Mouse (Mus musculus) limb, embryonic 14.5 days (tissue): ENCODE results near the gene Grem1. TPM values are rescaled to one million over a fixed set of nuclear protein-coding genes. Genes with fewer than 3 reads are reported as not detected.
A peak's percentile ranks its signal among the peaks of the same experiment; 100 is the strongest.

Source experiments
- ATAC-seq: fragments of 200-750 bp; cut with Nextera tagmentation; 2 replicates; pipeline ENCODE4 v1.8.0; 2017; ENCODE audit warnings: low read depth, moderate number of reproducible peaks, moderate TSS enrichment; ENCODE audit not compliant: low FRiP score
- DNase-seq: peaks from one replicate; pipeline ENCODE4 v3.0.0-alpha.2; 2015; ENCODE audit warnings: low spot score
- H3K27ac ChIP-seq: fragments of 300-500 bp; sonication (generic); replicated peaks from 2 replicates; pipeline ENCODE4 v1.5.1; 2014; ENCODE audit warnings: low read depth, mild to moderate bottlenecking, low read length, moderate library complexity, mixed read lengths
- H3K27me3 ChIP-seq: fragments of 300-500 bp; sonication (generic); 2 replicates; pipeline ENCODE4 v1.6.1; 2014; ENCODE audit warnings: low read length, mixed read lengths; ENCODE audit not compliant: control insufficient read depth, insufficient read depth
- H3K36me3 ChIP-seq: fragments of 300-500 bp; sonication (generic); 2 replicates; pipeline ENCODE4 v1.6.1; 2014; ENCODE audit warnings: mild to moderate bottlenecking, low read length, moderate library complexity, mixed read lengths; ENCODE audit not compliant: control insufficient read depth, insufficient read depth
- H3K4me1 ChIP-seq: fragments of 300-500 bp; sonication (generic); 2 replicates; pipeline ENCODE4 v1.6.1; 2014; ENCODE audit warnings: antibody characterized with exemption, low read length, mixed read lengths; ENCODE audit not compliant: control insufficient read depth, insufficient read depth
- H3K4me2 ChIP-seq: fragments of 300-500 bp; sonication (generic); replicated peaks from 2 replicates; pipeline ENCODE4 v1.6.1; 2014; ENCODE audit warnings: low read depth, mild to moderate bottlenecking, low read length, moderate library complexity; ENCODE audit not compliant: severe bottlenecking
- H3K4me3 ChIP-seq: fragments of 300-500 bp; sonication (generic); replicated peaks from 2 replicates; pipeline ENCODE4 v1.5.1; 2014; ENCODE audit warnings: low read length
- H3K9ac ChIP-seq: fragments of 300-500 bp; sonication (generic); 2 replicates; pipeline ENCODE4 v1.6.1; 2014; ENCODE audit warnings: mild to moderate bottlenecking, low read depth, low read length, moderate library complexity; ENCODE audit not compliant: severe bottlenecking
- H3K9me3 ChIP-seq: fragments of 300-500 bp; sonication (generic); 2 replicates; pipeline ENCODE4 v1.6.1; 2016; ENCODE audit warnings: low read length; ENCODE audit not compliant: control insufficient read depth
- POLR2A ChIP-seq: fragments of 200-500 bp; IDR thresholded peaks from 2 replicates; pipeline ENCODE4 v1.8.0; 2012; ENCODE audit warnings: inconsistent platforms, mild to moderate bottlenecking, moderate library complexity, borderline replicate concordance; ENCODE audit not compliant: insufficient read depth, insufficient read length; ENCODE audit errors: extremely low read depth
- WGBS: fragments of 180-500 bp; shearing (Covaris S2); extraction: QIAGEN DNeasy Blood & Tissue Kit; methylation state at CpG from one replicate; pipeline ENCODE4 v1.1.7; 2014; 5-methylcytosine and 5-hydroxymethylcytosine counted together
- polyA plus RNA-seq, 2 experiments: library from polyadenylated mRNA; depleted of rRNA in 1 of 2; stranded (reverse) in 1 of 2; unstranded in 1 of 2; fragments of >200 nt; fragmentation: Nextera tagmentation in 1 of 2; extraction: Ambion mirVana in 1 of 2; gene quantifications; 2 replicates each; pipeline versions ENCODE4 v1.2.1 to v1.2.3; 2012 to 2014

Gene Grem1
- polyA plus RNA-seq, 2 experiments, result 4.5 to 6.9 TPM

GRCm38 (mm10) chr2:113784851-113785250 is 26.4 kb upstream of the Grem1 start:
- Histone ChIP-seq H3K27ac (no peak overlapping the region), H3K4me1 (peaks cover 9% of the 10 kb centered on the region; the same call in 1 of the 2 replicates), H3K36me3 (no peaks in the 10 kb centered on the region), H3K4me3 (no peak overlapping the region), H3K27me3 (no peaks in the 10 kb centered on the region), H3K9ac (no peak overlapping the region), H3K4me2 (no peak overlapping the region), H3K9me3 (no peaks in the 10 kb centered on the region)
- no peak for TF ChIP-seq POLR2A
- WGBS, result 30% methylated on average over 3 of the region's 3 CpGs
- no peak for DNase-seq
- ATAC-seq, result no peak

GRCm38 (mm10) chr2:113781521-113781920 is 23.1 kb upstream of the Grem1 start:
- peaks cover 9% of the 10 kb centered on the region; the same call in 1 of the 2 replicates for H3K4me1 ChIP-seq
- ATAC-seq, result no peak
- no peak overlapping the region for H3K4me3 ChIP-seq
- DNase-seq, result no peak
- no peak overlapping the region for H3K4me2 ChIP-seq
- 61% methylated on average over 4 of the region's 4 CpGs for WGBS
- H3K9me3 ChIP-seq, result no peaks in the 10 kb centered on the region
- H3K27me3 ChIP-seq, result no peaks in the 10 kb centered on the region
- TF ChIP-seq POLR2A, result no peak
- H3K36me3 ChIP-seq, result no peaks in the 10 kb centered on the region
- no peak overlapping the region for H3K27ac ChIP-seq
- H3K9ac ChIP-seq, result no peak overlapping the region

- Histone ChIP-seq H3K27ac (no peak overlapping the region), H3K36me3 (no peaks in the 10 kb centered on the region), H3K9me3 (no peaks in the 10 kb centered on the region), H3K4me3 (no peak overlapping the region), H3K9ac (no peak overlapping the region), H3K4me1 (peaks cover 9% of the 10 kb centered on the region; the same call in 1 of the 2 replicates), H3K4me2 (no peak overlapping the region), H3K27me3 (no peaks in the 10 kb centered on the region)
- 39% methylated on average over 5 of the region's 5 CpGs for WGBS
- ATAC-seq, result no peak
- no peak for DNase-seq
- no peak for TF ChIP-seq POLR2A
Measured at GRCm38 (mm10) chr2:113781107-113781506, 22.7 kb upstream of the Grem1 start.

- TF ChIP-seq POLR2A, result no peak
- DNase-seq (no peak), ATAC-seq (no peak)
- no peaks in the 10 kb centered on the region for H3K9me3 ChIP-seq
- no peak overlapping the region for H3K4me2 ChIP-seq
- WGBS, result 65% methylated on average over 3 of the region's 3 CpGs
- H3K27ac ChIP-seq, result no peak overlapping the region
- H3K9ac ChIP-seq, result no peak overlapping the region
- peaks cover 9% of the 10 kb centered on the region; the same call in 1 of the 2 replicates for H3K4me1 ChIP-seq
- H3K27me3 ChIP-seq, result no peaks in the 10 kb centered on the region
- no peak overlapping the region for H3K4me3 ChIP-seq
- H3K36me3 ChIP-seq, result no peaks in the 10 kb centered on the region
Measured at GRCm38 (mm10) chr2:113779336-113779735, 20.9 kb upstream of the Grem1 start.

- H3K4me2 ChIP-seq, result no peak overlapping the region
- no peak for TF ChIP-seq POLR2A
- H3K9ac ChIP-seq, result no peak overlapping the region
- peaks cover 9% of the 10 kb centered on the region; the same call in 1 of the 2 replicates for H3K4me1 ChIP-seq
- H3K27ac ChIP-seq, result no peak overlapping the region
- no peaks in the 10 kb centered on the region for H3K36me3 ChIP-seq
- ATAC-seq, result no peak
- no peak overlapping the region for H3K4me3 ChIP-seq
- no peaks in the 10 kb centered on the region for H3K9me3 ChIP-seq
- no peaks in the 10 kb centered on the region for H3K27me3 ChIP-seq
- 75% methylated on average over 6 of the region's 6 CpGs for WGBS
- no peak for DNase-seq
Measured at GRCm38 (mm10) chr2:113778036-113778435, 19.6 kb upstream of the Grem1 start.

- Histone ChIP-seq H3K9ac (no peak overlapping the region), H3K27me3 (no peaks in the 10 kb centered on the region), H3K4me1 (peaks cover 6% of the 10 kb centered on the region; the same call in 1 of the 2 replicates), H3K27ac (no peak overlapping the region), H3K4me3 (no peak overlapping the region), H3K9me3 (no peaks in the 10 kb centered on the region), H3K36me3 (no peaks in the 10 kb centered on the region), H3K4me2 (no peak overlapping the region)
- 36% methylated on average over 3 of the region's 3 CpGs for WGBS
- TF ChIP-seq POLR2A, result no peak
- DNase-seq, result no peak
- peak; percentile 31; the same call in 1 of the 2 replicates for ATAC-seq
Measured at GRCm38 (mm10) chr2:113776297-113776696, 17.9 kb upstream of the Grem1 start.
